Mouse (Mus musculus): ENCODE measurements around the gene Pax5. TPM values are rescaled to one million over a fixed set of nuclear protein-coding genes. Genes with fewer than 3 reads are reported as not detected.

Pax5 gene
- total and polyA plus RNA-seq, 3 experiments, result not detected

GRCm38 (mm10) chr4:44624232-44625107 lies 85.8 kb downstream of the Pax5 start:
- H3K27ac ChIP-seq (ENCODE audit: control insufficient read depth, low read depth, low read length), result no peak overlapping the region
- H3K4me1 ChIP-seq (ENCODE audit: control insufficient read depth in 1 of 2, insufficient read depth in 2 of 2, low read length in 2 of 2), result no peaks in the 10 kb centered on the region
- DNase-seq (ENCODE audit: low read depth, low spot score), result no peak
- no peak for TF ChIP-seq MAFK (IDR thresholded peaks at IDR 0.05; ENCODE audit: borderline replicate concordance, low read depth, low read length)
- no peak for TF ChIP-seq USF1 (IDR thresholded peaks at IDR 0.05; ENCODE audit: low read depth, low read length)
- no peaks in the 10 kb centered on the region for H3K9me3 ChIP-seq (replicated peaks; ENCODE audit: insufficient read depth, low read length)
- no peak overlapping the region for H3K9ac ChIP-seq (ENCODE audit: control insufficient read depth, low read depth, low read length, poor library complexity, severe bottlenecking)
- no peaks in the 10 kb centered on the region for H3K36me3 ChIP-seq (ENCODE audit: control insufficient read depth in 1 of 2, insufficient read depth in 2 of 2, low read length in 2 of 2)
- no peaks in the 10 kb centered on the region for H3K79me2 ChIP-seq (ENCODE audit: control insufficient read depth, insufficient read depth, low read length, poor library complexity)
- peaks cover 0 to 2% of the 10 kb centered on the region in 2 experiments; a peak in 3 of 4 replicates for H3K27me3 ChIP-seq (ENCODE audit: control insufficient read depth in 1 of 2, insufficient read depth in 2 of 2, low read length in 2 of 2)
- no peak overlapping the region for H3K4me3 ChIP-seq (ENCODE audit: control insufficient read depth in 1 of 2, insufficient read depth in 1 of 2, low read depth in 2 of 2, low read length in 2 of 2)

- no peaks in the 10 kb centered on the region; a peak in 1 of 4 replicates for H3K27me3 ChIP-seq (ENCODE audit: control insufficient read depth in 1 of 2, insufficient read depth in 2 of 2, low read length in 2 of 2)
- no peak overlapping the region for H3K27ac ChIP-seq (ENCODE audit: control insufficient read depth, low read depth, low read length)
- no peak overlapping the region for H3K9ac ChIP-seq (ENCODE audit: control insufficient read depth, low read depth, low read length, poor library complexity, severe bottlenecking)
- H3K9me3 ChIP-seq (replicated peaks; ENCODE audit: insufficient read depth, low read length), result no peaks in the 10 kb centered on the region
- no peak for DNase-seq (ENCODE audit: low read depth, low spot score)
- H3K36me3 ChIP-seq (ENCODE audit: control insufficient read depth in 1 of 2, insufficient read depth in 2 of 2, low read length in 2 of 2), result no peaks in the 10 kb centered on the region
- H3K4me3 ChIP-seq (ENCODE audit: control insufficient read depth in 1 of 2, insufficient read depth in 1 of 2, low read depth in 2 of 2, low read length in 2 of 2), result no peak overlapping the region
- TF ChIP-seq HCFC1 (IDR thresholded peaks at IDR 0.05; ENCODE audit: low read depth, low read length), result no peak
- no peak for TF ChIP-seq TBP (IDR thresholded peaks at IDR 0.05; ENCODE audit: low read depth, low read length)
- TF ChIP-seq CHD1 (IDR thresholded peaks at IDR 0.05; ENCODE audit: low read depth, low read length), result no peak
- H3K79me2 ChIP-seq (ENCODE audit: control insufficient read depth, insufficient read depth, low read length, poor library complexity), result no peaks in the 10 kb centered on the region
- H3K4me1 ChIP-seq (ENCODE audit: control insufficient read depth in 1 of 2, insufficient read depth in 2 of 2, low read length in 2 of 2), result no peaks in the 10 kb centered on the region
Observed at GRCm38 (mm10) chr4:44623435-44623727, 86.9 kb downstream of the Pax5 start.

DNA sequence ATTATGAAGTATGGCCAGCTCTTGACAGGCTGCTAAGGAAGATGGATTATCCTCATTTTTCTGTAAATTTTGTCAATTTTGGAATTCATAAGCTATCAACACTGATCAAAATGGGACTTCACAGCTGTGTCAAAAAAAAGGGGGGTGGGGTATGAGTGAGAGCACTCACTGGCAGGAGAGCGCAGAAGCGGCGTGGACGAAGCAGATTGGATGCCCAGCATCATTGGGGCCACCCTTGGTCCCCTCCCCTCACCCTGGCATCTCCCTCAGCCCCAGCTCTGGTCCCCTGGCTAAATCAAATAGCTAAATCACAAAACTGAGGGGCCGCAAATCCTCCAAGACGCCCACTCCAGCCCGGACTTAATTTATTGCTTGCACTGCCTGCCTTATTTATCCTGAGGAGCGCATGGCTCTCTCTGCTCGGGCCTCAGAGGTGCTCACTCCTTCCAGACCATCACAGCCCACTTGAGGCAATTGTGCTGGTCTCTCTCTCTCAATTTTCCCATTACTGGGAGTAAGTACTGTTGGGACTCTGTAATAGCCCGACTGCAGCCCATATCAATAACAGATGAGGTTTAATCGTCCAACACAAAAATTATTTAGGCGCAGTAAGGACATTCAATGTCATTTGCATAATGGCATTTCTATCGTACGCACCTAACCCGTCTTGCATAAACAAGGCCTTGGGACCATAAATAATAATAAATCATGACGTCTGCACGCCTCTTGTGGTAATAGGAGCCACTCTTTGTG lies 87.4 kb downstream of the Pax5 start:
- no peaks in the 10 kb centered on the region for H3K36me3 ChIP-seq (ENCODE audit: control insufficient read depth in 1 of 2, insufficient read depth in 2 of 2, low read length in 2 of 2)
- no peak overlapping the region for H3K9ac ChIP-seq (ENCODE audit: control insufficient read depth, low read depth, low read length, poor library complexity, severe bottlenecking)
- H3K4me1 ChIP-seq (ENCODE audit: control insufficient read depth in 1 of 2, insufficient read depth in 2 of 2, low read length in 2 of 2), result no peaks in the 10 kb centered on the region
- no peaks in the 10 kb centered on the region for H3K9me3 ChIP-seq (replicated peaks; ENCODE audit: insufficient read depth, low read length)
- H3K27me3 ChIP-seq (ENCODE audit: control insufficient read depth in 1 of 2, insufficient read depth in 2 of 2, low read length in 2 of 2), result no peaks in the 10 kb centered on the region; a peak in 1 of 4 replicates
- no peak overlapping the region for H3K4me3 ChIP-seq (ENCODE audit: control insufficient read depth in 1 of 2, insufficient read depth in 1 of 2, low read depth in 2 of 2, low read length in 2 of 2)
- no peaks in the 10 kb centered on the region for H3K79me2 ChIP-seq (ENCODE audit: control insufficient read depth, insufficient read depth, low read length, poor library complexity)
- no peak for DNase-seq (ENCODE audit: low read depth, low spot score)
- no peak for TF ChIP-seq RCOR1 (IDR thresholded peaks at IDR 0.05; ENCODE audit: low read depth, low read length)
- TF ChIP-seq EP300 (IDR thresholded peaks at IDR 0.05; ENCODE audit: low read depth in 1 of 2, low read length in 2 of 2), result no peak
- no peak for TF ChIP-seq CHD1 (IDR thresholded peaks at IDR 0.05; ENCODE audit: low read depth, low read length)
- H3K27ac ChIP-seq (ENCODE audit: control insufficient read depth, low read depth, low read length), result no peak overlapping the region

Data from MEL (cell line).